Mouse (Mus musculus) E14TG2a.4 (cell line): ENCODE measurements around the gene Rbms3.

ENCODE experiments used
- H3K27me3 ChIP-seq: 2 replicates; pipeline ENCODE4 v1.6.1; 2014; ENCODE audit warnings: low read length, control low read depth; ENCODE audit not compliant: insufficient read depth
- H3K36me3 ChIP-seq: 2 replicates; pipeline ENCODE4 v1.6.1; 2014; ENCODE audit warnings: low read length, control low read depth; ENCODE audit not compliant: insufficient read depth
- H3K4me1 ChIP-seq: replicated peaks from 2 replicates; pipeline ENCODE4 v1.6.1; 2014; ENCODE audit warnings: low read depth, low read length, control low read depth
- H3K4me3 ChIP-seq: replicated peaks from 2 replicates; pipeline ENCODE4 v1.5.1; 2014; ENCODE audit warnings: mild to moderate bottlenecking, low read length
- H3K9me3 ChIP-seq: 2 replicates; pipeline ENCODE4 v1.6.1; 2014; ENCODE audit warnings: low read length, control low read depth
- CTCF ChIP-seq: conservative IDR thresholded peaks from 2 replicates; pipeline ENCODE4 v1.5.1; 2014; ENCODE audit warnings: low read length
- NANOG ChIP-seq: IDR thresholded peaks from 2 replicates; pipeline ENCODE4 v1.6.1; 2014; ENCODE audit warnings: borderline replicate concordance, low read length, mixed read lengths
- POU5F1 ChIP-seq: IDR thresholded peaks from 2 replicates; pipeline ENCODE4 v1.6.1; 2014; ENCODE audit warnings: low read length, borderline replicate concordance

The Rbms3 gene

GRCm38 (mm10) chr9:117291066-117291850, 338.5 kb downstream of the Rbms3 start:
- H3K4me3 ChIP-seq = no peak overlapping the region
- peaks cover 4% of the 10 kb centered on the region; the same call in 1 of the 2 replicates for H3K9me3 ChIP-seq
- H3K27me3 ChIP-seq = peaks cover 60% of the 10 kb centered on the region

DNA sequence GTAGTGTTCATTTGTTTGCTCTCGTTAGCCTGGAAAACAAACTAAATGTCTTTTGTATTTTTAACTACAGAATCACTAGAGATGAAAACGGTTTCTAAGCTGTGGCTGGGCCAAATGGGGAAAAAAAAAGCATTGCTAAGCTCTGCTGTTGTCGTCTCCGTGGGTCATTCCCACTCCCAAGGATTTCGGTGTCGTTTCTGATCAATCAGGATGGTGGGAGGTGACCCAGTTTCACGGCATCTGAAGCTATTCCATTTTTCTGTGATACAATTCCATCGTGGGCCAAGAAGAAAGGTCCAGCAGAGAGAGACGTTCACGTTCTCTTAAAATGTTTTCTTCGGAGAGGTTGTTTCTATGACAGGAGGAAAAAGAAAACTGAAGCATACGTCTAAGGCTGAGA, 354.9 kb downstream of the Rbms3 start:
- H3K4me1 ChIP-seq = no peaks in the 10 kb centered on the region
- H3K27me3 ChIP-seq = no peaks in the 10 kb centered on the region
- no peak overlapping the region for H3K4me3 ChIP-seq
- TF ChIP-seq CTCF = no peak
- TF ChIP-seq NANOG = no peak
- no peak for TF ChIP-seq POU5F1
- no peaks in the 10 kb centered on the region for H3K36me3 ChIP-seq
- peaks cover 6% of the 10 kb centered on the region; the same call in 1 of the 2 replicates for H3K9me3 ChIP-seq

More at GRCm38 (mm10) chr9:117291066-117291850, 338.5 kb downstream of the Rbms3 start:
- peaks cover 11% of the 10 kb centered on the region for H3K4me1 ChIP-seq
- H3K36me3 ChIP-seq = no peaks in the 10 kb centered on the region
- TF ChIP-seq CTCF (no peak), NANOG (no peak), POU5F1 (no peak)

GRCm38 (mm10) chr9:117259614-117260013, 370.1 kb downstream of the Rbms3 start:
- no peaks in the 10 kb centered on the region; the same call in 1 of the 2 replicates for H3K27me3 ChIP-seq
- no peak for TF ChIP-seq NANOG
- TF ChIP-seq CTCF = no peak
- no peak for TF ChIP-seq POU5F1

DNA sequence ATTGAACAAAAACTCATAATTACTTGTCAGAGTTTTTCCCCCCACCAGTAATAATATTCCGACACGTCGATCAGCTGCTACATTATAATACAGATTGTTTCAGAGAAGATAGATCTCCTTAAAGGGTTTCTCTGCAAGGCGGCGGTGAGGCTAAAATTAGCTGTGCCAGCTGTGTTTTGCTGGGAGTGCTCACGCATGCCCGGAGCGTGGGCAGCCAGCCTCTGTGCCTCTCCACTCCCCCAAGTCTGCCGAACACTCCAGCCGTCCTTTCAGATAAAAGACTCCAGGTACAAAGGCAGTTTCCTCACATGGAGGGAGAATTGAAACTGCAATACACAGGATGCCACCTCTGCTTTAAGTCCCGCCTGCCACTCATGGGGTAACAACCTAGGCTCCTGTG, 376.4 kb downstream of the Rbms3 start:
- H3K27me3 ChIP-seq = peaks cover 43% of the 10 kb centered on the region
- no peak overlapping the region for H3K4me3 ChIP-seq
- H3K9me3 ChIP-seq = no peaks in the 10 kb centered on the region
- H3K36me3 ChIP-seq = no peaks in the 10 kb centered on the region
- peaks cover 18% of the 10 kb centered on the region for H3K4me1 ChIP-seq
- no peak for TF ChIP-seq NANOG
- TF ChIP-seq POU5F1 = no peak
- TF ChIP-seq CTCF = no peak

More at GRCm38 (mm10) chr9:117259614-117260013, 370.1 kb downstream of the Rbms3 start:
- Histone ChIP-seq H3K4me1 (no peaks in the 10 kb centered on the region), H3K36me3 (no peaks in the 10 kb centered on the region), H3K4me3 (no peak overlapping the region), H3K9me3 (no peaks in the 10 kb centered on the region)

DNA sequence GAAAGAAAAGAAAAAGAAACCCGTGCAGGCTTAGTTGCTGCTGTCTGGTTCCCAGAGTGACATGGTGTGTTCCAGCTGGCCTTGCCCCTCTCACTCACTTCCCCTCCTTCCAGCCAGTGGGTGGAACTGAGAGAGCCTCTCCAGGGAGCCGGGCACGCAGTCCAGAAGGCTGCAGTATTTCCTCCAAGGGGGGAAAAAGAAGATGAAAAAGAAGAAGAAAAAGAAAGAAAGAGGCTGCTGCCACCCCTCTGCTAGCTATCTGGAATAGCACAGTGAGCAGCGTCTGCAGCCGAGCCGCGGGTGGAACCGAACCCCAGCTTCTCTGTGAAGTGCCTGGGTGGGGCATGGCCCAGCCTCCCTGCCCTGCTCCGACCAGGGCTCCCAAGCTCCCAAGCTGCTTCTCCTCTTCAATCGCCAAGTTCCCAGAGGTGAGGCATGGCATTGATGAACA, 377.3 kb downstream of the Rbms3 start:
- H3K27me3 ChIP-seq = peaks cover 47% of the 10 kb centered on the region
- no peaks in the 10 kb centered on the region for H3K9me3 ChIP-seq
- H3K4me1 ChIP-seq = peaks cover 18% of the 10 kb centered on the region
- no peaks in the 10 kb centered on the region for H3K36me3 ChIP-seq
- H3K4me3 ChIP-seq = no peak overlapping the region
- TF ChIP-seq NANOG (no peak), POU5F1 (no peak), CTCF (no peak)

- H3K27me3 ChIP-seq = peaks cover 47% of the 10 kb centered on the region
- peaks cover 18% of the 10 kb centered on the region for H3K4me1 ChIP-seq
- H3K4me3 ChIP-seq = peak overlapping the region; percentile 46; the same call in 1 of the 2 replicates
- no peaks in the 10 kb centered on the region for H3K36me3 ChIP-seq
- TF ChIP-seq POU5F1 (no peak), NANOG (no peak), CTCF (no peak)
- no peaks in the 10 kb centered on the region for H3K9me3 ChIP-seq
Measured at GRCm38 (mm10) chr9:117251521-117252368, 378.0 kb downstream of the Rbms3 start.

- Histone ChIP-seq H3K4me1 (peaks cover 18% of the 10 kb centered on the region), H3K36me3 (no peaks in the 10 kb centered on the region), H3K27me3 (peaks cover 47% of the 10 kb centered on the region), H3K9me3 (no peaks in the 10 kb centered on the region), H3K4me3 (no peak overlapping the region)
- no peak for TF ChIP-seq NANOG
- no peak for TF ChIP-seq POU5F1
- TF ChIP-seq CTCF = no peak
Measured at GRCm38 (mm10) chr9:117250831-117251165, 378.9 kb downstream of the Rbms3 start.
